Mouse (Mus musculus) ES-E14 (cell line): ENCODE data around the gene Pibf1.

Source experiments
- CHD2 ChIP-seq: IDR thresholded peaks from 2 replicates; pipeline ENCODE4 v1.6.1; 2014; ENCODE audit warnings: mild to moderate bottlenecking, low read depth, low read length, inconsistent platforms
- MAFK ChIP-seq: IDR thresholded peaks from 2 replicates; pipeline ENCODE4 v1.6.1; 2014; ENCODE audit warnings: mild to moderate bottlenecking, low read depth, low read length, inconsistent platforms; ENCODE audit not compliant: insufficient read depth
- ZC3H11A ChIP-seq: IDR thresholded peaks from 2 replicates; pipeline ENCODE4 v1.6.1; 2012; ENCODE audit warnings: low read depth, mild to moderate bottlenecking, inconsistent platforms, low read length, borderline replicate concordance

- no peak for TF ChIP-seq ZC3H11A
- no peak for TF ChIP-seq CHD2
- TF ChIP-seq MAFK, result no peak; the same call in 1 of the 2 replicates
Observed at GRCm38 (mm10) chr14:99285486-99285885, 186.3 kb downstream of the Pibf1 start.
